Mouse (Mus musculus) activated CD4-positive, CD25-positive, alpha-beta regulatory T cell, adult 4 months (primary cell): ENCODE data around the gene Foxq1. TPM values are rescaled to one million over a fixed set of nuclear protein-coding genes. Genes with fewer than 3 reads are reported as not detected.

Experiments
- ATAC-seq: one replicate; pipeline ENCODE4 v1.8.0; 2017
- polyA plus RNA-seq, 2 experiments: library from polyadenylated mRNA; unstranded; fragments of 100-300 nt; shearing (Covaris generic); gene quantifications; one replicate each; pipeline ENCODE4 v1.2.1; 2017

The Foxq1 gene
- polyA plus RNA-seq, 2 experiments from 2014 or later: not detected

- ATAC-seq: no peak
Observed at GRCm38 (mm10) chr13:31572806-31573508, 17.0 kb downstream of the Foxq1 start.

- no peak for ATAC-seq
Observed at GRCm38 (mm10) chr13:31574627-31575026, 18.7 kb downstream of the Foxq1 start.

GRCm38 (mm10) chr13:31576696-31577095, 20.8 kb downstream of the Foxq1 start:
- no peak for ATAC-seq

- ATAC-seq: no peak
Observed at GRCm38 (mm10) chr13:31577576-31577975, 21.6 kb downstream of the Foxq1 start.

- no peak for ATAC-seq
Observed at GRCm38 (mm10) chr13:31578389-31578788, 22.5 kb downstream of the Foxq1 start.

- no peak for ATAC-seq
Observed at GRCm38 (mm10) chr13:31579866-31580265, 23.9 kb downstream of the Foxq1 start.

GRCm38 (mm10) chr13:31587341-31587740, 31.4 kb downstream of the Foxq1 start:
- no peak for ATAC-seq

- no peak for ATAC-seq
Observed at GRCm38 (mm10) chr13:31599576-31599975, 43.6 kb downstream of the Foxq1 start.

GRCm38 (mm10) chr13:31603964-31604363, 48.0 kb downstream of the Foxq1 start:
- ATAC-seq: no peak

Other genes starting within 250 kb of the Foxq1 start
- gene A530084C06Rik, start 3.2 kb downstream of the Foxq1 start, polyA plus RNA-seq: not detected
- not detected for gene Foxf2, start 69.7 kb downstream of the Foxq1 start, polyA plus RNA-seq